Mouse (Mus musculus) fibroblast of lung, adult 2 months (primary cell): ENCODE measurements around the gene Mrpl58.
"Not testable (repeated sequence)": the region's sequence is repeated elsewhere in the genome, so short reads cannot be mapped to it uniquely, and the experiment has no call there.

Experiments
- DNase-seq: peaks from one replicate; pipeline ENCODE4 v3.0.0-alpha.2; 2011; ENCODE audit warnings: low read depth

Mrpl58 gene

DNA sequence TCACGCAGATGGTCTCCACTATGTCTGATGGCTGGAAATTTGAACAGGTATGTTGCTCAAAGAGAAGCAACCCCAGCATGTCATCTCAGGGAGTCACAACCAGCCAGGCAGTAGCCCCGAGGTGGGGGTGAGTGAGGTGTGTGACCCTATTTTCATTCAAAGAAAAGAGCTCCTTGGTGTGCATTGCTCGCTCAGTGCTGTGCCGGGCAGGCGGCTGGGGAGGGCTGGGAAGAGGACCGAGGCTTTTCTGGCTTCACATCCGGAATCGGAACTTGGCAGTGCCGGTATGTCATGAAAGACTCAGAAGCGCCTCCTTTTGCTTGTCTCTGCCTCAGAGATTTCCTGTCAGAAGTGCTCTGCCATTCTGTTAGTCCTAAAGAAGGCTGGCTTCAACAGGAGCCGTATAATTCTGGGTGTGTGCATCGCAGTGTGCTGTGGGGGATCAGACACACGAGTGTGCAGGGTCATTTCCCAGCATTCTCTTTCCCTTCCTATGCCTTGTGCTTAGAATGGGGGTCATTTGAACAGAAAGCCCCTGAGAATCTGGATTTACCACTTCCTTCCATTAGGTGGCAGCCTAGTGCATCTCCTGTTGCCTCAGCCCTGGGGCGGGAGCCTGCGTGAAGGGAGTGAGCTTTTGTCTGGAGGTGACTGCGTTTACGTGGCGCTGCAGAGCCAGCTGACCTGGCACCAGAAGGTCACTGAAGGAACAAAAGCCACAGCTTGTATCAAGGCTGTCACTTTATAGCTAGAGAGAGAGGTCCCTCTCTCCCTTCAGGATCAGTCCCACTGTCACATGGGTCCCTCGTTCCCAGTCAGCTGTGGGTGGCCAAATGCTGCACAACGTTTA, 24.2 kb downstream of the Mrpl58 start:
- no peak for DNase-seq

DNA sequence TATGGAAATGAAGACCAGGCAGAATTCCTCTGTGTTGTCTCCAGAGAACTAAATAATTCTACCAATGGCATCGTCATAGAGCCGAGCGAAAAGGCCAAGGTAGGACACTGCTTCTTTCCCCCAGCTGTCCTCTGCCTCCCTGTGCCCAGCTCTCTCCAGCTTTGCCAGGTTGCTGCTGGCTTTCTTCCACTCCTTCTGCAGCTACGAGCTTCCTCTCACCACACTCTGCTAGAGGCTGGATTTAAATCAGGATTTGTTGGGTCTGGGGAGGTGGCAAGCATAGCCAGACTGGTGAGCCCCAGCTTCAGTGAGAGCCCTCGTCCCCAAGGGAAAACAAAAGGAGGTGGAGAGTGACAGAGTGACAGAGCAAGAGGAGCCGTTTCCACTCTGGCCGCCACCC, 25.8 kb downstream of the Mrpl58 start:
- no peak for DNase-seq

- no peak for DNase-seq
These were observed 27.0 kb downstream of the Mrpl58 start for GRCm38 (mm10) chr11:115430561-115430960.

DNA sequence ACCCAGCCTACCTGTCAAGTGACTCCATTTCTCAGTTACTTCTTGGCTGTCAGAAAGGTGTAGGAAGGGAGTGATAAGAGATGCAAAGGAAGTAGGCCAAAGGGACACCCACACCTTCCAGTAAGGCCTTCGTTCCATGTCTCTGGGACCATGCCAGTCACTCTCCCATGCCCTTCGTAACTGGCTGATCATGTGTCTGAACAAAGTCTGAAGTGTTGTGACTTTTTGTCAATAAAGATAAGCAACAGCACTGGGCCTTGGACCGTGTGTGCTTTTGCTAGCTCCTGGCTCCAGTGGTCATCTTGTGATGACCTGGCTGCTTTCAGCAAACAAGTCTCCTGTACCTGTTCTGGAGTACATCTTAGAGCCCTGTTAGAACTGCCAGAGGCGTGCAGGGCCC, 29.3 kb downstream of the Mrpl58 start:
- DNase-seq, result no peak

DNA sequence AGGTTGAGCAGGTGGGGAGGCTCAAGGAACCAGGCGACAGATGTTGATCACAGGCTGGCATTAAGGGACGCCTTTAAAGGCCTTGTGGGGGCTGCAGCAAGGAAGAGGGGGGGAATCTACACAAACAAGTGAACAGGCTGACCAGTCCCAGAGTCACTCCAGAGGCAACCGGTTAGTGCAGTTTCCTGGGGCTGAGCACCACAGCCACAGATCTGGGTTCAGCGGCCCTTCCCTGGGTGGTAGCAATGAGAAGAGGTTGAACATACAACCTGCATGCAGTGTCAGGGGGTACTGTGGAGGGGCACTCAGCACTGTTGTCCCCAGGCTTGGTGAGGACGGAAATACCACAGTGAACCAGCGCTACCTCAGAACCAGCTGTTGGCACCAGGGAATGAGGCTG, 29.8 kb downstream of the Mrpl58 start:
- no peak for DNase-seq

DNA sequence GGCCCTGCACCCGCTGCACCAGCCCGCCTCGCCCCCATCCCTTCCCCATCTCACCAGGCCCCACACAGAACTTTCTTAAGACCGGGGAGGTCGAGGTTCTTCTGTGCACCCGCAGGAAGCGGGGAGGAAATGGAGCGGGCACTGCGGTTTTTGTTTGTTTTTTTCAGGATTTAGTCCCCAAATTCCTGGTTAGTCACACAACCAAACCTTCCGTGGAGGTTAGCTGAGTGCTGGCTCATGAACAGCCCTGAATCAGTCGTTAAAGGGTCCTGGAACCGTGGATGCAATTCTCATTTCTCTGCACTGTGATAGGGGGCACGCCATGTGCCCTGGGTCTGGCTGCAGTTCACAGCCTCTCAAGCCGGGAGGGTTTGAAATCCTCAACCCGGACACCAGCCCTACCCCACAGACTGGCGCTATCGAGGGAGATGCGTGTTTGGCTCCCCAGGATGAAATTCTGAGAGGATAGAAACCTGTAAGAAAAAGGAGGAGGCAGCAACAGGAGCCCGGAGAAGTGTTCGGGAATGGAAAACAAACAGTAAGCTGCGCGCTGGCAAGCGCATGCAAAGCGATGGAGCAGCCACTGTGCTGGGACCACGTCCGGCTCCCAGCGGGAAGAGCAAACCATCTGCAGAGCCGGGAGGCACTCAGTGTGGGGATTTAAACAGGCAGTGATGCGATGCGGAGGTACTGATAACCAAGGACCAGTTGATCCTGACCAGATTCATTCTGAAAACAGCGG, 32.2 kb downstream of the Mrpl58 start:
- no peak for DNase-seq

DNA sequence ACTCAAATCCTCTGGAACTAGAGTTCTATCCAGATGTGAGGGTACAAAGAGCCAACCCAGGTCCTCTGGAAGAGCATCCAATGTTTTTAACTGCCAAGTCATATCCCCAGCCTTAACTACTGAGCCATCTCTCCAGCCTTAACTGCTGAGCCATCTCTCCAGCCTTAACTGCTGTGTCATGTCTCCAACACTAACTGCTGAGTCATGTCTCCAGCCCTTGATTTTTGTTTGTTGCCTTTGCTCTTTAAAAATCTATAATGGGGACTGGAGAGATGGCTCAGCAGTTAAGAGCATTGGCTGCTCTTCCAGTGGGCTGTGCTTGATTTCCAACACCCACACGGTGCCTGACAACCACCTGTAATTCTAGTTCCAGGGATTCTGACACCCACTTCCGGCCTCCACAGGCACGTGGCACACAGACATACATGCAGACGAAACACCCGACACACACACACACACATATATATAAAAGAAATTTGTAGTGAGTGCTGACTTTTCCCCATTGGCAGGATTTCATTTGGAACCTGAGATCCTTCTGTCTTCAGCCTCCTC, 34.1 kb downstream of the Mrpl58 start:
- no peak for DNase-seq

DNA sequence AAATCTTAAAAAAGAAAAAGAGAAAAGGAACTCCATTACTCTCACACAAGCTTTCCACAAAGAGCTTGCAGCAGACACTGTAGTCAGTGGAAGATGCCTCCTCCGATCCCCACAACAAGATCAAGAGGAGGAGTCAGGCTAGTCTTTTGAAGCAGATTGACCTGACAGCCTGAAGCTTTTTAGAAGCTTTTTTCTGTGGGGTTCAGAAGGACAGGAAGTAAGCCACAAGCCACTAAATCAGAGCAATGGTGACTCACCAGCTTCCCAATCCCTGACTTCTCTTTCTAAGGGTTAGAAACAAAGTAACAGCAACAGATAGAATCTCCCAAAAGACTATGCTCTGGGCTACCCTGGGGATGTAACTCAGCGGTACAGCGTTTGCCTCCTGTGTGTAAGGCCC, 35.8 kb downstream of the Mrpl58 start:
- DNase-seq, result no peak

DNA sequence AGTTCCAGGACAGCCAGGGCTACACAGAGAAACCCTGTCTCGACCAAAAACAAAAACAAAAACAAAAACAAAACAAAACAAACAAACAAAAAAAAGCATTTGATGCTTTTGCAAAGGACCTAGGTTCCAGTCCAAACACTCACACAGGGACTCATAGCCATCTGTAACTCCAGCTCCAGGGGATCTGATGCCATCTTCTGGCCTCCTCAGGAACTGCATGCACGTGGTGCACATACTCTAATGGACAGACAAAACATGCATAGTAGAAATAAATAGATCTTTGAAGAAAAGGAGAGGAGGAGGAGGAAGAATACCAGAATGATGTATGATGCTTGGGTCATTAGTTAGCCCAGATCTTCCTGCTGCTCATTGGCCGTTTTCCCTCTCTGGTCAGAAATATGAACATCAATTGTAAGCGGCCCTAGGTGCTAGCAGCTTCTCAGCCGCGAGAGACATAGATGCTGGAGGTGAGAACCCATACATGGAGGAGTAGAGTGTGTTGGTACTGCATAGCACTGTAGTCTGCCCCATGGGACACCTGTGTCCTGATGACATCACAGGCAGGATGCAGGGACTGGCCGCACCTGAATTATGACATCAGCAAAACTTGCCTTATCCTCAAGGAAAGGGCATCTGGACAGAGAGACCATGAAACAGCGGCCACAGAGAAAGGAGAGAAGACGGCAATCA, 36.5 kb downstream of the Mrpl58 start, which contains the start of gene Trim80:
Gene Trim80 (plus strand): TSS at position 640 of the 690 bp plus-strand sequence.
- no peak for DNase-seq

DNA sequence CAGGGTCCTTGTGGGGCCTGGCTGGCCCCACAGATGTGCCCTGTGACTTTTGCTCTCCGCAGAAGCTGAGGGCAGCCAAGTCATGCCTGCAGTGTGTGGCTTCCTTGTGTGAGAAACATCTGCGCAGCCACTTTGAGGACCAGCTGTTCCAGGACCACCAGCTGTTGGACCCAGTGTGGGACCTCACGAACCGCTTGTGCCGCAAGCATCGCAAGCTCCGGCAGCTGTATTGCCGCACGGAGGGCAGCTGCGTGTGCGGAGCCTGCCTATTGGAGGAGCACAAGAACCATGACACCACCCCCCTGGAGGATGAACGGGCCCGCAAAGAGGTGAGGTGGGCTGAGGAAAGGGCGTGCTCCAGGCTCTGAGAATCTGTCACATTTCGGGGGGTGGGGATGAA, 37.9 kb downstream of the Mrpl58 start:
- no peak for DNase-seq

DNA sequence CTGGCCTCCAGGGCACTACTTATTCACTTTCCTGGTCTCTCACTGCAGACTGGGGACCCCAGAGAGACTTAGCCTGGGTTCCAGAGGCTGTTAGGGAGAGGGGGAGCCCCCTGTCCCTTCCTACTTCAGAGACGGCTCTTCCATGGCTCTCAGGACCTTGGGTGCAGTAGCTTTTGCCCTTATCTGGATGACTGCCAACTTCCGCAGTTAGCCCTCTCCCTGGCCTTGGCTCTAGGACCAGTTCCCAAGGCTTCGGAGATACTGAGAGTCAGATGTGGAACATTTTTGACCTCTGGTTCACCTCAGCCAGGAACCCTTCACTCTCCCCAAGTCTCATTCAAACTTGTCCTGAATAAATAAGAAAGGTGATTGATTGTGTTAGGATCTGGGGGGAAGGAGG, 43.4 kb downstream of the Mrpl58 start:
- DNase-seq, result no peak

DNA sequence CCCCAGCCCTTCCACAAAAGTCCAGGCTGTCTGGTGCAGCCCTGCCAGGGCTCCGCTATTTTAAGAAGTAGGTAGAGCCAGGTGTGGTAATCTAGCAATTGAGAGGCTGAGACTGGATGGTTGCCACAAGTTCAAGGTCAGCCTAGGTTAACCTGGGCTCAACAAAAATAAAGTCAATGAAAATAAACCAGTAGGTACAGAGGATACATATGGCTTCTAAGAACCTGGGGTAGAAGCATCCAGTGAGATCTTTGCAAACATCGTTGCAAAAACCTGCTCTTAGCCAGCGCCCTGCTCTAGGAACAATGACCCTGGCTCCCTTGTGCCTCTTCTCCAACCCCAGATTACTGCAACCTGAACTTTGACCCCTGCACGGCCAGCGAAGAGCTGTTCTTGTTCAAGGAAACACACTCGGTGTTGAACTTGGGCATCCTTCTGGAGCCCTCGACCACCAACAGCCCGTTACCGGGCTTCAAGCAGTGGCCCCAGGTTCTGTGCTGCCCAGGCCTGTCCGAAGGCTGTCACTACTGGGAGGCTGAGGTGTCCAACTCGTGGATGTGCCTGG, 43.9 kb downstream of the Mrpl58 start:
- no peak for DNase-seq

- DNase-seq, result no peak
These were observed 44.5 kb downstream of the Mrpl58 start for GRCm38 (mm10) chr11:115448075-115448474.

GRCm38 (mm10) chr11:115448998-115449397, 45.4 kb downstream of the Mrpl58 start:
- DNase-seq, result no peak

DNA sequence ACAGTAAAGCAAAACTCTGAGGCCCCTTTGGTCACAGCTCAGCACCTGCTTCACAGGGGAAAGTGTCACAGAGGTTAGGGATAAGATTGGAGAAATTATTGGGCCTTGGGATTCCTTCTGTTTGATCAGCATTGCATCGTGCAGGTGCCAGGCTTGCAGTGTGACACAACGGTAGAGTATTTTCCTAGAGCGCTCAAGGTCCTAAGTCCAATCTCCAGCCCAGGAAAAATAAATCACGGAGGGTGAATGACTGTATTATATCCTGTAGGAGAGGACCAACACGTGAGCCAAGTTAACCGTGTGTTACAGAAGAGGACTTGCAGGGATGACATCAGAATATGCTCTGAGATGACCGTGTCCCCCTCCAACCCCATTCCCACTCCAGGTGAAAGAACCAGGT, 46.6 kb downstream of the Mrpl58 start:
- no peak for DNase-seq

- no peak for DNase-seq
These were observed 48.3 kb downstream of the Mrpl58 start for GRCm38 (mm10) chr11:115451781-115452241.

- DNase-seq, result no peak
These were observed 48.8 kb downstream of the Mrpl58 start for GRCm38 (mm10) chr11:115452281-115452860.

DNA sequence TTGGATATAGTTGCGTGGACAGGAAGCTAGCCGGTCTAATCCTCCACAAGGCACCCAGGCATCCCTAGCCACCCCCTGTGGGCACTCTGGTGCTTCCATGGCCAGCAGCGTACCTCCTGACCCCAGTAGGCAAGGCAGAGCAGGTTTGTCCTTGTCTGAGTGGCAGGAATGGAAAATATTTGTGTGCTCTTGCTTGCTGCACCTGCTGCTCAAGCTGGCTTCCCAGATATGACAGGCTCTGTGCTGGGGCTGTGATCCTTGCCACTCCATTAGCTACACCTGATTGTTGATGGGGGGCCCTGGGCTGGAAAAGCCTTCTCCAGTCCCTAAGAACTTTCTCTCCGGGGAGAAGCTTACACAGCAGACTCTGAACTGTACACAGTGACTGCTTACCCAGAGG, 49.8 kb downstream of the Mrpl58 start:
- no peak for DNase-seq

- DNase-seq, result not testable (repeated sequence)
These were observed 51.3 kb downstream of the Mrpl58 start for GRCm38 (mm10) chr11:115454822-115455221.

DNA sequence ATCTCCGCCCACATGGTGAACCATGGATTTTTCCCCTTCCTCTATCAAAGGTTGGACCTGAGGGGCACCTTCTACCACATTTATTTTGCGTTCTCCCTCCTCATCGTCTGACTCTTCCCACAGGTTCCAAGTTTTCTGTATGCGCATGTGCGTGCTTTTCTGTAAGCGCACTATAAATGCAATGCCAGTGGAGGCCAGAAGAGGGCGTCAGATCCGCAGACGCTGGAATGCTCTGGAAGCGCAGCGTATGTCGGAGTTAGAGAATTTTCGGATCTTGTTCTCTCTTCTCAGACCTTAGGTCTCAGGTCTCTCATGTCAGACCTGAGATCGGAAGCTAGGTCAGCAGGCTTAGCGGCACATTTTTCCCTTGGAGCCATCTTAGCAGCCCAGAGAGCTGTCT, 52.1 kb downstream of the Mrpl58 start:
- no peak for DNase-seq

DNA sequence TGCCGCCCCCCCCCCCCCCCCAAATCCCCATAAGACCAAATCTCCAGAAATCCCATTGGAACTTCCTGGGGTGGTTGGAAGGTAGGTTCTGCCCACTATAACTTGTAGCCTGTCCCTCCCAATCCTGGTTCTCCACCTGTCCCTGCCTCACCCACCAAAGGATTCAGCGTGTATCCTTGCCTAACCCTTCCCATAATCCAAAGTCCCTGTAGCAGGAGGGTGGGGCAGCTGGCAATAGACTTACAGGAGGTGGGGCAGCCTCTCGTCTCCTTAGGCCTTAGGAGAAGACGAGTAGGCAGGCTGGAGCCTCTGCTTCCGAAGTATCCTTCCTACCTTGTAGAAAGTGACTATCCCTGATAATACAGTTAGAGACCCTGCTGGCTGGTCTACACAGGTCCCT, 52.6 kb downstream of the Mrpl58 start:
- DNase-seq, result no peak

DNA sequence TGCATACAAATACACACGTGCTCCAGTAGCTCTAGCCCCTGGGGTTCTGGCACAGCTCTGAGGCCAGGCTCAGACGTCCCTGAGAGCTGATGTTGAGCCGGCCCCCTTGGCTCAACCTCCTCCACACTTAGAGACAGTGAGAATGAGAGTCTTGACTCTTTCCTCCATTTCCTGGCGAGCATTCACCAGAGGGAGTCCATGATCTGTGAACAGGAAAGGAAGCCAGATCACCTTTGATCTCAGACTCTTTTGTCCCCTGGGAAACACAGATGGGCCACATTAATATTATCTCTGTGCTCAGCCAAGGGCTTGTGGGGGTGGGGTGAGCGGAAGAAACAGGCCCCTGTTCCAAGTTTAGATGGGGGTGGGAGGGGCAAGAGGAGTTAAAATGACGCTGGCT, 53.9 kb downstream of the Mrpl58 start:
- no peak for DNase-seq
